Mouse (Mus musculus): ENCODE data around the gene Idh1. TPM values are rescaled to one million over a fixed set of nuclear protein-coding genes. Genes with fewer than 3 reads are reported as not detected.

Gene Idh1
- polyA plus RNA-seq, 1 experiment = 32.7 TPM

DNA sequence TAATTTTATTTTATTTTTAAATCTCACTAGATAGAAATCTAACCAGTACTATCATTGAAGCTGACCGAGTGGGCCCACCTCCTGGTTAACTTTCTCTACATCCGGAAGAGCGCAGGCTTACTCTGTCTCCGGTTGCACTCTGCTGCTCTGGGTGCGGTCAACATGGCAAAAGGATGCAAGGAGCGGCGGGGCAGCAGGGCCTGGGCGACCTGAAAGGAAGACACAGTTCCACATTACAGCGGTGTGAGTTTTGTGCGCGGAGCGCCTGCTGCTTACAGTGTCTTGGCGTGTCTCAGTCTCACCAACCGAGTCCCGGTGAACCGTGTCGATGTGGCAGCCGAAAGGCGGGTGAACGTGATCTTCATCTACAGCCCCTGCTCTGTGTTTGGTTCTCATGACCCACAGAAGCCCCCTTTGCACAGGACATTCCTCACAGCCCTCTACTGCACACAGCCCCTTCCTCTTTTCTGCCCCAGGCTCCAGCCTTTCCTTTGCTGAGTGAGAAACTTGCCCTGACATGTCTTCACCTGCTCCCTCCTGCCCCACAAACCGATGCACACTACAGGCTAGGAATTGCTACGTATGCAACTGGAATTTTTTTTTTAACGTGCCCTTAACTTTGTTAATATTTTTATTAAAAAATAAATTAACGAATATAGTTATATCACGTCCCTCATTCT, 76.4 kb downstream of the Idh1 start:
- TF ChIP-seq POLR2A (IDR thresholded peaks at IDR 0.05; ENCODE audit: borderline replicate concordance, extremely low read depth, low read depth, low read length) (no peak), CTCF (IDR thresholded peaks at IDR 0.05; ENCODE audit: insufficient read depth, low read length) (no peak)
- DNase-seq = no peak
- Histone ChIP-seq H3K4me1 (ENCODE audit: control insufficient read depth, insufficient read depth, low read length) (no peaks in the 10 kb centered on the region), H3K4me3 (replicated peaks; ENCODE audit: extremely low read depth, low read depth, low read length) (no peak overlapping the region)
- 74% methylated on average over 25 of the region's 25 CpGs for WGBS

DNA sequence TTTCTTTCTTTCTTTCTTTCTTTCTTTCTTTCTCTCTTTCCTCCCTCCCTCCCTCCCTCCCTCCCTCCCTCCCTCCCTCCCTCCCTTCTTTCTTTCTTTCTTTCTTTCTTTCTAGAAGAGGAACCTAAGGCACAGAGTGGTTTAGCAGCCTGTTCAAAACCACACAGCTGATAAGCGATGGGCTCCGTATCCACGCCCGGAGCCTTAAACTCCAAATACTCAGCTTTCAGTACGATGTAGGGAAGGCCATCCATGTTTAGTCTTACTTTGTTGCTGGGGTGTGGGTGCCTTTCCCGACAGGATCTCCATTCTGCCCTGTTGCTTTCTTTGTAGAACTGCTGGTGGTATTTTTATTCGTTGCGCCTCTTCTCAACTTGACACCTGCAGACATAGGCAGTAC, 77.1 kb downstream of the Idh1 start:
- DNase-seq = no peak
- WGBS = 90% methylated on average over 8 of the region's 8 CpGs
- H3K4me1 ChIP-seq (ENCODE audit: control insufficient read depth, insufficient read depth, low read length) = no peaks in the 10 kb centered on the region

More for the DNA sequence above, 77.1 kb downstream of the Idh1 start:
- H3K4me3 ChIP-seq (replicated peaks; ENCODE audit: extremely low read depth, low read depth, low read length) = no peak overlapping the region
- no peak for TF ChIP-seq CTCF (IDR thresholded peaks at IDR 0.05; ENCODE audit: insufficient read depth, low read length)
- TF ChIP-seq POLR2A (IDR thresholded peaks at IDR 0.05; ENCODE audit: borderline replicate concordance, extremely low read depth, low read depth, low read length) = no peak

Other genes starting within 250 kb of the Idh1 start
- 6.9 and 10.5 TPM in 2 replicates for gene Plekhm3, start 229.7 kb downstream of the Idh1 start, polyA plus RNA-seq (2012; rRNA removed)
- gene Akr1cl, start 153.7 kb downstream of the Idh1 start, polyA plus RNA-seq (2012; rRNA removed) = not detected in 2 replicates
- not detected in 2 replicates for gene Cryge, start 135.4 kb downstream of the Idh1 start, polyA plus RNA-seq (2012; rRNA removed)
- not detected in 2 replicates for gene Crygd, start 123.0 kb downstream of the Idh1 start, polyA plus RNA-seq (2012; rRNA removed)
- gene Crygc, start 112.8 kb downstream of the Idh1 start, polyA plus RNA-seq (2012; rRNA removed) = not detected in 2 replicates
- gene Crygb, start 104.2 kb downstream of the Idh1 start, polyA plus RNA-seq (2012; rRNA removed) = not detected in 2 replicates
- gene Cryga, start 83.1 kb downstream of the Idh1 start, polyA plus RNA-seq (2012; rRNA removed) = not detected in 2 replicates
- not detected in 2 replicates for gene Gm28845, start 66.9 kb downstream of the Idh1 start, polyA plus RNA-seq (2012; rRNA removed)
- 0.05 and 0.06 TPM in 2 replicates for gene D630023F18Rik, start 63.3 kb downstream of the Idh1 start, polyA plus RNA-seq (2012; rRNA removed)
- 5.6 and 8.1 TPM in 2 replicates for gene Pikfyve, start 183 bp upstream of the Idh1 start, polyA plus RNA-seq (2012; rRNA removed)
- gene Pth2r, start 95.6 kb upstream of the Idh1 start, polyA plus RNA-seq (2012; rRNA removed) = not detected in 2 replicates